Mouse (Mus musculus): ENCODE measurements around the gene Pxylp1.

- TF ChIP-seq CTCF (IDR thresholded peaks at IDR 0.05; ENCODE audit: extremely low read depth, insufficient read depth, low read length) (no peak), POLR2A (IDR thresholded peaks at IDR 0.05; ENCODE audit: extremely low read depth, insufficient read depth, low read length) (no peak)
Observed at GRCm38 (mm10) chr9:96849012-96849411, 43.5 kb downstream of the Pxylp1 start.
